7 mouse cellular contexts compared by ENCODE assay signal in genomic region chr8:70510228-70510915, GRCm38 (mm10). TPM values are rescaled to one million over a fixed set of nuclear protein-coding genes. Genes with fewer than 3 reads are reported as not detected.
A peak's percentile ranks its signal among the peaks of the same experiment; 100 is the strongest.
DNase-seq lines count a peak whose midpoint lies in the region; ATAC-seq lines count a peak whose summit lies in the region.

Gene Uba52 (minus strand): TSS chr8:70510801.

- H3K9ac ChIP-seq in intestine, embryonic 16.5 days (ENCODE audit: low read depth, low read length): peak within 1 kb of the TSS; percentile 90
- peak within 1 kb of the TSS; percentile 98 for H3K9ac ChIP-seq in midbrain, embryonic 11.5 days (ENCODE audit: low read length)

- 1% methylated on average over 73 of the region's 74 CpGs for WGBS in intestine, embryonic 16.5 days
- 1% methylated on average over 73 of the region's 74 CpGs for WGBS in midbrain, embryonic 11.5 days

- peaks cover 7% of the 10 kb centered on the region for H3K36me3 ChIP-seq in intestine, embryonic 16.5 days (ENCODE audit: control insufficient read depth, insufficient read depth, low read length)
- peaks cover 10% of the 10 kb centered on the region for H3K36me3 ChIP-seq in midbrain, embryonic 11.5 days (ENCODE audit: control insufficient read depth, insufficient read depth, low read length)

- ATAC-seq in intestine, embryonic 16.5 days: peak; percentile 82
- peak; percentile 85 for ATAC-seq in midbrain, embryonic 11.5 days (ENCODE audit: low FRiP score)

- H3K9me3 ChIP-seq in intestine, embryonic 16.5 days (ENCODE audit: control insufficient read depth, low read length): no peaks in the 10 kb centered on the region
- H3K9me3 ChIP-seq in midbrain, embryonic 11.5 days (ENCODE audit: control insufficient read depth, low read length): no peaks in the 10 kb centered on the region

- H3K27me3 ChIP-seq in intestine, embryonic 16.5 days (replicated peaks; ENCODE audit: control insufficient read depth, insufficient read depth, low read length): no peaks in the 10 kb centered on the region
- H3K27me3 ChIP-seq in midbrain, embryonic 11.5 days (ENCODE audit: control insufficient read depth, insufficient read depth, low read length): no peaks in the 10 kb centered on the region

- peaks cover 34% of the 10 kb centered on the region for H3K4me1 ChIP-seq in intestine, embryonic 16.5 days (ENCODE audit: control insufficient read depth, insufficient read depth, low read length)
- H3K4me1 ChIP-seq in midbrain, embryonic 11.5 days (ENCODE audit: control insufficient read depth, insufficient read depth, low read length): peaks cover 26% of the 10 kb centered on the region

- H3K4me3 ChIP-seq in intestine, embryonic 16.5 days (ENCODE audit: low read length): peak within 1 kb of the TSS; percentile 83
- peak within 1 kb of the TSS; percentile 98 for H3K4me3 ChIP-seq in midbrain, embryonic 11.5 days (ENCODE audit: low read depth, low read length)

- peak within 1 kb of the TSS; percentile 98 for H3K27ac ChIP-seq in intestine, embryonic 16.5 days (ENCODE audit: low read length)
- peak within 1 kb of the TSS; percentile 86 for H3K27ac ChIP-seq in midbrain, embryonic 11.5 days (ENCODE audit: low read depth, low read length)

- H3K4me2 ChIP-seq in intestine, embryonic 16.5 days (ENCODE audit: low read depth, low read length): peak within 1 kb of the TSS; percentile 80
- H3K4me2 ChIP-seq in midbrain, embryonic 11.5 days: peak within 1 kb of the TSS; percentile 100

- intact Hi-C loops in gastrocnemius, postnatal 36 days (cut with DNase I): no loop called here
- intact Hi-C loops in left cerebral cortex, postnatal 36 days (cut with DNase I): no loop called here

- DNase-seq in adrenal gland, adult 18-20 months (ENCODE audit: low spot score in 2 of 2): peak; percentile 95
- peak; percentile 99 for DNase-seq in embryo, embryonic 11 days
- peak; percentile 95 to 96 for DNase-seq in gastrocnemius, postnatal 36 days
- peak; percentile 98 for DNase-seq in left cerebral cortex, postnatal 36 days (ENCODE audit: low spot score in 2 of 2)
- DNase-seq in midbrain, embryonic 11.5 days (ENCODE audit: low spot score, missing footprints): peak; percentile 100
- peak; percentile 96 for DNase-seq in skeletal muscle tissue, adult 2 months (ENCODE audit: low read depth, low spot score)

RNA-seq across cellular contexts. Expression of gene Uba52, which starts in this region (rescaled TPM):
- total RNA-seq in adrenal gland, adult 18-20 months (2021): 1,000 to 10,000 TPM; 1,449 to 1,570 TPM
- total RNA-seq in gastrocnemius, postnatal 36 days (2021): 100 to 1,000 TPM; 787 to 802 TPM
- 991 TPM in 2 replicates for polyA plus RNA-seq in intestine, embryonic 16.5 days (2015; fragmentation: Nextera tagmentation; extraction: Ambion mirVana)
- total RNA-seq in left cerebral cortex, postnatal 36 days (2021): 100 to 1,000 TPM; 828 to 997 TPM
- 774 and 852 TPM in 2 replicates for polyA plus RNA-seq in midbrain, embryonic 11.5 days (2014; fragmentation: Nextera tagmentation; extraction: Ambion mirVana)

Comparison
In these comparisons a context has a peak if more than half of its experiments do, and no peak if none do; other contexts are left out.
1. Peak in every context shown above with its lines: DNase-seq, ATAC-seq, H3K4me3 ChIP-seq and H3K27ac ChIP-seq.